Mouse (Mus musculus) heart, postnatal 0 days (tissue): ENCODE measurements around the gene Dad1. TPM values are rescaled to one million over a fixed set of nuclear protein-coding genes. Genes with fewer than 3 reads are reported as not detected.

Experiments
- ATAC-seq: fragments of 200-750 bp; cut with Nextera tagmentation; 2 replicates; pipeline ENCODE4 v1.8.0; 2017; ENCODE audit warnings: low read depth, moderate number of reproducible peaks, moderate library complexity; ENCODE audit not compliant: insufficient read depth
- DNase-seq: peaks from one replicate; pipeline ENCODE4 v3.0.0-alpha.2; 2016; ENCODE audit warnings: low spot score
- H3K27ac ChIP-seq: fragments of 300-500 bp; sonication (generic); 2 replicates; pipeline ENCODE4 v1.5.1; 2014; ENCODE audit warnings: low read depth, mild to moderate bottlenecking
- H3K27me3 ChIP-seq: fragments of 300-500 bp; sonication (generic); 2 replicates; pipeline ENCODE4 v1.6.1; 2014; ENCODE audit warnings: low read length, mixed read lengths; ENCODE audit not compliant: control insufficient read depth, insufficient read depth
- H3K36me3 ChIP-seq: fragments of 300-500 bp; sonication (generic); replicated peaks from 2 replicates; pipeline ENCODE4 v1.6.1; 2014; ENCODE audit warnings: low read length, mixed read lengths; ENCODE audit not compliant: control insufficient read depth, insufficient read depth
- H3K4me1 ChIP-seq: fragments of 300-500 bp; sonication (generic); 2 replicates; pipeline ENCODE4 v1.6.1; 2014; ENCODE audit warnings: antibody characterized with exemption; ENCODE audit not compliant: control insufficient read depth, insufficient read depth
- H3K4me2 ChIP-seq: fragments of 300-500 bp; sonication (generic); 2 replicates; pipeline ENCODE4 v1.6.1; 2014; ENCODE audit warnings: low read depth, mild to moderate bottlenecking, low read length, moderate library complexity
- H3K4me3 ChIP-seq: fragments of 300-500 bp; sonication (generic); 2 replicates; pipeline ENCODE4 v1.5.1; 2014; ENCODE audit warnings: low read depth, low read length
- H3K9ac ChIP-seq: fragments of 300-500 bp; sonication (generic); replicated peaks from 2 replicates; pipeline ENCODE4 v1.6.1; 2014; ENCODE audit warnings: low read depth, low read length, mixed read lengths
- H3K9me3 ChIP-seq: fragments of 300-500 bp; sonication (generic); replicated peaks from 2 replicates; pipeline ENCODE4 v1.6.1; 2016; ENCODE audit warnings: low read length; ENCODE audit not compliant: control insufficient read depth
- CTCF ChIP-seq: IDR thresholded peaks from 2 replicates; pipeline ENCODE4 v1.5.1; 2016; ENCODE audit warnings: antibody characterized with exemption, control low read depth, low read depth
- EP300 ChIP-seq: IDR thresholded peaks from 2 replicates; pipeline ENCODE4 v1.6.1; 2016; ENCODE audit warnings: antibody characterized with exemption, low read depth
- WGBS: fragments of 180-500 bp; shearing (Covaris S2); extraction: QIAGEN DNeasy Blood & Tissue Kit; methylation state at CpG from one replicate; pipeline ENCODE4 v1.1.7; 2014; 5-methylcytosine and 5-hydroxymethylcytosine counted together
- polyA plus RNA-seq: library from polyadenylated mRNA; unstranded; fragments of >200 nt; fragmentation: Nextera tagmentation; extraction: Ambion mirVana; gene quantifications from 2 replicates; pipeline ENCODE4 v1.2.1, GENCODE M21; 2015
- total RNA-seq: library from RNA; depleted of rRNA; stranded (reverse); fragments of >200 nt; gene quantifications from 2 replicates; pipeline ENCODE4 v1.2.3, GENCODE M21; 2014; ENCODE audit warnings: low replicate concordance

The Dad1 gene
- total and polyA plus RNA-seq, 2 experiments from 2014 or later = 313 to 389 TPM

DNA sequence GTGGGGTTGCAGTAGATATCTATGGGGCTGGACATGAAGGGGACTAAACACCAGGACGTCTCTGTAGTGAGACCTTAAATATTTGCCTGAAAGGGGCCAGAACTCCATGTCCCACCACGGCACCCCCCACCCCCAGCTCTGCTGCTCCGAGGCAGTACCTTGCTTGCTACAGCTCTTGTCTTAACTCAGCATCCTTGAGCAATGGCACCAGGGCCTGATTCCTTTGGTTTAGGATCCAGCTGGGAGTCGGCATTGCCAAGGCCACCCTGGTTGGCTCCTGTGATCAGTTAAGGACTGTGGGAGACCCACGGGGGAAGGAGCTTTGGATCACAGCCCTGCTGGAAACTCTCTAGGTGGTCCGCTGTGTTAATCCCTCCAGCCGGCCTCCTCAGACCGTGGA is 34.6 kb downstream of the Dad1 start:
- no peaks in the 10 kb centered on the region for H3K36me3 ChIP-seq
- H3K4me3 ChIP-seq = no peak overlapping the region
- no peak overlapping the region for H3K9ac ChIP-seq
- peaks cover 15% of the 10 kb centered on the region for H3K4me1 ChIP-seq
- ATAC-seq (no peak), DNase-seq (no peak)
- H3K4me2 ChIP-seq = no peak overlapping the region
- no peak overlapping the region for H3K27ac ChIP-seq
- TF ChIP-seq EP300 (no peak), CTCF (no peak)
- WGBS = 71% methylated on average over 8 of the region's 8 CpGs
- no peaks in the 10 kb centered on the region for H3K27me3 ChIP-seq
- H3K9me3 ChIP-seq = no peaks in the 10 kb centered on the region

DNA sequence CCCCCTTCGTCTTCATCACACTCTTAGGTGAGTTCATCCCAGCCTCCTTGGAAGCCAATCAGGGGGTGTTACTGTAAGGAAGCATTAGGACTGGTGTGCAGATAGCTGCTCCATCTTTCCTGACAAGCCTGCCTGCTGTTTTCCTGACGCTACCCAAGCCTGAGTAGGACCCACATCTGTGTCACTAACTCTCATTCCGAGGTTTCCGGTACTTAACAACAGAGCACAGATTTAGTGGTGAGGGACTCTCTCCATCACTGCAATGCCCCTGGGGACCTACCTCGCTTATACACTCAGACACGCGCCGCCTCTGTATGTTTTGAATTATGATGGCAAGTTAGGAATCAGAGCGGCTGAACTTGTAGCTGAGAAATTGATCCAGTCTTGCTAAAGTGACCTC is 35.2 kb downstream of the Dad1 start:
- H3K4me3 ChIP-seq = no peak overlapping the region
- no peaks in the 10 kb centered on the region for H3K36me3 ChIP-seq
- no peaks in the 10 kb centered on the region for H3K27me3 ChIP-seq
- peaks cover 15% of the 10 kb centered on the region for H3K4me1 ChIP-seq
- ATAC-seq (no peak), DNase-seq (no peak)
- no peak overlapping the region for H3K27ac ChIP-seq
- no peak overlapping the region for H3K9ac ChIP-seq
- H3K4me2 ChIP-seq = no peak overlapping the region
- 71% methylated on average over 9 of the region's 9 CpGs for WGBS
- H3K9me3 ChIP-seq = no peaks in the 10 kb centered on the region
- TF ChIP-seq EP300 (no peak), CTCF (no peak)

GRCm38 (mm10) chr14:54218233-54218632 is 35.7 kb downstream of the Dad1 start:
- DNase-seq = no peak
- H3K27me3 ChIP-seq = no peaks in the 10 kb centered on the region
- H3K4me2 ChIP-seq = no peak overlapping the region
- no peaks in the 10 kb centered on the region for H3K36me3 ChIP-seq
- WGBS = 60% methylated on average over 1 of the region's 1 CpGs
- ATAC-seq = no peak
- peaks cover 15% of the 10 kb centered on the region for H3K4me1 ChIP-seq
- TF ChIP-seq CTCF (no peak), EP300 (no peak)
- no peak overlapping the region for H3K9ac ChIP-seq
- no peaks in the 10 kb centered on the region for H3K9me3 ChIP-seq
- H3K4me3 ChIP-seq = no peak overlapping the region
- H3K27ac ChIP-seq = no peak overlapping the region

- Histone ChIP-seq H3K4me3 (no peak overlapping the region), H3K9ac (no peak overlapping the region), H3K4me2 (no peak overlapping the region), H3K9me3 (no peaks in the 10 kb centered on the region), H3K27me3 (no peaks in the 10 kb centered on the region), H3K27ac (0 out of 2 replicates have a peak overlapping the region, but pooled peaks have one; percentile 39), H3K36me3 (no peaks in the 10 kb centered on the region), H3K4me1 (peaks cover 15% of the 10 kb centered on the region)
- no peak for DNase-seq
- TF ChIP-seq CTCF (no peak), EP300 (no peak)
- 74% methylated on average over 7 of the region's 7 CpGs for WGBS
- no peak for ATAC-seq
Observed at GRCm38 (mm10) chr14:54216126-54216525, 37.8 kb downstream of the Dad1 start.

GRCm38 (mm10) chr14:54214901-54215300 is 39.0 kb downstream of the Dad1 start:
- Histone ChIP-seq H3K27me3 (no peaks in the 10 kb centered on the region), H3K4me2 (no peak overlapping the region), H3K27ac (peak overlapping the region; percentile 39), H3K9ac (no peak overlapping the region), H3K4me3 (no peak overlapping the region), H3K36me3 (no peaks in the 10 kb centered on the region), H3K4me1 (peaks cover 15% of the 10 kb centered on the region), H3K9me3 (no peaks in the 10 kb centered on the region)
- ATAC-seq = no peak
- TF ChIP-seq CTCF (no peak), EP300 (no peak)
- DNase-seq = no peak
- 55% methylated on average over 10 of the region's 10 CpGs for WGBS

DNA sequence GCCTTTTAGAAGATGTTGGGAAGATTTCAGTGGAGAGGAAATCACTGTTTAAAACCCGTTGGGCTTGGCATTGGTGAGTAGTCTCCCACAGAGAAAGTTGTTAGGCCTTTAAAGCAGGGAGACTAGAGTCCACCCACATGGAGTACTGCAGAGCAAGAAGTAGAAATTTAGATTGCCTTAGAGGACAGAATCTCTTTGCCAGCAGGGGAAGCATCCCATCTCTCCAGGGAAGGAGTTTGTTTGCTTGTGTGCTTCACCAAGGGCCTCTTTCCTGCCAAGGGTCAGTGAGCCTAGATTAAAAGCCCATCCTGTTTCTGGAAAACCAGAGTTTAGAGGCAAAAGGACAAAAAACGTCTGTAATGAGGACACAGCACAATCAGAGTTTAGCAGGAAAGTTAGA is 39.4 kb downstream of the Dad1 start:
- TF ChIP-seq EP300 = no peak
- no peak for TF ChIP-seq CTCF
- H3K9ac ChIP-seq = no peak overlapping the region
- H3K27me3 ChIP-seq = no peaks in the 10 kb centered on the region
- H3K4me1 ChIP-seq = peaks cover 15% of the 10 kb centered on the region
- H3K9me3 ChIP-seq = no peaks in the 10 kb centered on the region
- H3K36me3 ChIP-seq = no peaks in the 10 kb centered on the region
- no peak overlapping the region for H3K4me3 ChIP-seq
- peak overlapping the region; percentile 39 for H3K27ac ChIP-seq
- ATAC-seq = no peak
- WGBS = 23% methylated on average over 2 of the region's 2 CpGs
- DNase-seq = no peak
- no peak overlapping the region for H3K4me2 ChIP-seq
